Mouse (Mus musculus) lung, postnatal 14 days (tissue): ENCODE measurements around the gene Chp1.
"Not testable (repeated sequence)": the region's sequence is repeated elsewhere in the genome, so short reads cannot be mapped to it uniquely, and the experiment has no call there.

Experiments used
- DNase-seq: peaks from one replicate; pipeline ENCODE4 v3.0.0; 2021

Gene Chp1

DNA sequence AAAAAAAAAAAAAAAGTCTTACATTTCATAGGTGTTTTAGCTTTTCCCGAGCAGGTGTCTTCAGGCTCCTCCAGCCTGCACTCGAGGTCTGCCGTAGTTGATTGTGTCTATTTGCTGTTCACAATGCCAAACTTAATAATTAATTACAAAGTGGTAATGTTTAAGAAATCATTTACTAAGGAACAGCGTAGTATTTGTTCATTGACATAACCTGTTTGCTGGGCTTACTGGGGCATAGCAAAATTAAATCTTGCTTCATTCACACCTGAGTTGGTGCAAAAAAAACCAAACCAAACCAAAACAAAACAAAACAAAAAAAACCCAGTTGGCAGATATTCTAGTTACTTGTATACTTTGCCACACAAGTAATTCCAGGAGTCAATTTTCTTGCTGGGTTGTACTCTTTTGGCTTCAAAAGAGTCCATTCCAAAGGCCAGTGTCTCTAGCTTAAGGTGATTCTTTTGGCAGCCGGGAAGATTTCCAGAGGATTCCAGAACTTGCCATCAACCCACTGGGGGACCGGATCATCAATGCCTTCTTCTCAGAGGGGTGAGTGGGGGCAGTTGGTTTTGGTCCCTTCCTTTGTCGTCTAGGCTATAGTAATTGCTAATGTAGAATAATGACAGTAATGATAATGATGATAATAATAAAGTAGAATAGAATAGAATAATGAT lies 18.8 kb downstream of the Chp1 start:
- no peak for DNase-seq

DNA sequence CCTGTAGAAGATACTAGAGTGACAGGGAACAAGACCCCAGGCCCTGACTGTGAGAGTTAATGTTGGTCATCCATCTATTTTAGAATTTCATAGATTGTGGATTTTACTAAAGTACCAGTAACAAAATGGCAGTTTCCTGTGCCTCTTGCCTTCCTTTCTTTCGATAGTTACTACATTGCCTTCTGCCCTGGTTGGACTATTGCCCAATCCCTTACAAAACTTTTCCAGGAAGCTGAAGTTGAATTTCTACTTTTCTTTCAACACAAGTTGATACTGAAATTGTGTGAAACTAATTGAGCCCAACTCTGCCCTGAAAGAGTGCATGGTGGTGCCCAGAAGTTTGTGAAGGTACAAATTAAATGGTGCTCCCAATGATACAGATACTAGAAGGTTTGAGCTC lies 25.0 kb downstream of the Chp1 start:
- peak; percentile 34 for DNase-seq

DNA sequence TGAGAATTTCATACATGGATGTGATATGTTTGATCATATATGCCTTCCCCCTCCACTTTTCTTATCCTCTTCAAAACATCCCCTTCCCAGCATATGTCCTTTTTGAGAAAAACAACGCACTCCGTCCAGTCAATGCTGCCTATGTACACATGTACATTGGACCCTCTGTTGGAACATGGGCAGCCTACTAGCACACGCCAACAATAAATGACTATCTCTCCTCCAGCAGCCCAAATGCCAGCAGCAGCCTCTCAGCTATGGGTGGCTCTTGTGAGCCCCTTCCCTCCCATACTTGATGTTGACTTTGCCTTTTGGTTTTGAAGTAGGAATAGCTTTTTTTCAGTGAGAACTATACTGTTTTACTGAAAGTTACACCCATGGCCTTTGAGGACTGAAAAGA lies 34.1 kb downstream of the Chp1 start:
- no peak for DNase-seq

DNA sequence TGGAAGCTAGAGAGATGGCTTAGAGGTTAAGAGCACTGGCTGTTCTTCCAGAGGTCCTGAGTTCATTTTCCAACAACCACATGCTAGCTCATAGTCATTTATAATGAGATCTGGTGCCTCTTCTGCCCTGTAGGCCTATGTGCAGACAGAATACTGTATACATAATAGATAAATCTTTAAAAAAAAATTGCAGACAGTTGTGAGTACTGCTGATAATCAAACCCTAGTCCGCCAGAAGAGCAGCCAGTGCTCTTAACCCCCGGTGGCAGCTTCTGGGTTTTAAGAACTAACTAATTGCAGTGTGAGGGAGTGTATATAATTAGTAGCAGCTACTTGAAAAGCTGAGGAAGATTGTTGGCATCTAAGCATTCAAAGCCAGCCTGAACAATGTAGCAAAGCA lies 35.9 kb downstream of the Chp1 start:
- DNase-seq = no peak

DNA sequence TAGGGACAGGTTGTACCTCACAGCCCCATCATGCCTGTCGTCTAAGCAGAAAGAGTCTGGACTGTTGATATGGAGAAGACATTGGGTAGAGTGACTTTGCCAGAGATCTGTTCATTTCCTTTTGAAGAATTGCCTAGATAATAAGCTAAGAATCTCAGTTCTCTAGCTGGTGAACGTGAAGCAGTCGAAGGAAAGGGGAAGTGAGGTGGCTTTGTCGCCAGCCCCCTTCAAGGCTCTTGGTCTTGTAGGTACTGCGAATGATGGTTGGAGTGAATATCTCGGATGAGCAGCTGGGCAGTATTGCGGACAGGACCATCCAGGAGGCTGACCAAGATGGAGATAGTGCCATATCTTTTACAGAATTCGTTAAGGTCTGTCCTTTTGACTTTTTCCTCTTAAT lies 36.8 kb downstream of the Chp1 start:
- no peak for DNase-seq

DNA sequence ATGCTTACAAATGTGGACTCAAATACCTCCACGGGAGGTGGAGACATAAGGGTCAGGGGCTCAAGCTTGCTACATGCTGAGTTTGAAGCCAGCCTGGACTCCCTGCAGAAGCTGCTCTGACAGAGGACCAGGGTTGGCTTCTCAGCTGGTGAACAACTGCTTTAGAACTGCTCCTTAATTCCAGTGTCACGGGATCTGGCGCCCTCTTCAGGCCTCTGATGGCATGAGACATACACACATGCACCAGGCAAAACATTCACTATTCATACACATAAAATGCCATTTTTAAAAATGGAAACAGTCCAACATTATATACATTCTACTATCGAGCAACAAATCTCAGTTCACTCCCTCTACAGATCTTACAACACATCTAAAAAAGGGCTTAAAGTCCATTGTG lies 39.9 kb downstream of the Chp1 start:
- DNase-seq = peak; percentile 77

DNA sequence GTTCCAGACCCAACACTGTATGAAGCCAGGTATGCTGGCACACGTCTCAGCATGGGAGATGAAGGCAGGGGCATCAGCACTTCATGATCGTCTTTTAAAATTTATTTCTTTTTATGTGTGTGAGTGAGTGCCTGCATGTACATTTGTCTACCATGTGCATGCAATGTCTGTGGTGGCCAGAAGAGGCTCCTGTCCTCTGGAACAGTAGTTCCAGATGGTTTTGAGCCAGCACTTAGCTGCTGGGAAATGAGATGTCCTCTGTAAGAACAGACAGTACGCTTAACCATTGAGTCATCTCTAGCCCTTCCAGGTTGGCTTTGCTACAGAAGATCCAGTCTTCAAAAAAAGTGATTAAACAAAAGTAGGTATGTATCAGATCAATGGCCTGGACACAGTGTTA lies 43.8 kb downstream of the Chp1 start:
- no peak for DNase-seq

DNA sequence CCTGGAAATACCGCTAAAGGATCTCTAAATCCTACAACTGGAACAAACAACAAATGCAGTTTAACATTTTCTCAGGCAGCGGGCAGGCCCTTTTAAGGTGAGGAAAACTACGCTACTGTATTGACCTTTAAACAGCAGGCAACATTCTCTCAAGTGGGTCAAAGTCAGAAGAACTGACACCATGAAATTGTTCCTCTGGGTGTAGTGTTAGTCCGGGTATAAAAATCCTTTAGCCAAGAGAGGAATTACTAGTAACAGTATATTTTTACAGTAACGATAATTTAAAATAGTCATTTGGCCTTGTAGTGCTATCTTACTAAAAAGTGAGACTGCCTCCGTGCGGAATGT lies 46.2 kb downstream of the Chp1 start:
- DNase-seq = no peak

DNA sequence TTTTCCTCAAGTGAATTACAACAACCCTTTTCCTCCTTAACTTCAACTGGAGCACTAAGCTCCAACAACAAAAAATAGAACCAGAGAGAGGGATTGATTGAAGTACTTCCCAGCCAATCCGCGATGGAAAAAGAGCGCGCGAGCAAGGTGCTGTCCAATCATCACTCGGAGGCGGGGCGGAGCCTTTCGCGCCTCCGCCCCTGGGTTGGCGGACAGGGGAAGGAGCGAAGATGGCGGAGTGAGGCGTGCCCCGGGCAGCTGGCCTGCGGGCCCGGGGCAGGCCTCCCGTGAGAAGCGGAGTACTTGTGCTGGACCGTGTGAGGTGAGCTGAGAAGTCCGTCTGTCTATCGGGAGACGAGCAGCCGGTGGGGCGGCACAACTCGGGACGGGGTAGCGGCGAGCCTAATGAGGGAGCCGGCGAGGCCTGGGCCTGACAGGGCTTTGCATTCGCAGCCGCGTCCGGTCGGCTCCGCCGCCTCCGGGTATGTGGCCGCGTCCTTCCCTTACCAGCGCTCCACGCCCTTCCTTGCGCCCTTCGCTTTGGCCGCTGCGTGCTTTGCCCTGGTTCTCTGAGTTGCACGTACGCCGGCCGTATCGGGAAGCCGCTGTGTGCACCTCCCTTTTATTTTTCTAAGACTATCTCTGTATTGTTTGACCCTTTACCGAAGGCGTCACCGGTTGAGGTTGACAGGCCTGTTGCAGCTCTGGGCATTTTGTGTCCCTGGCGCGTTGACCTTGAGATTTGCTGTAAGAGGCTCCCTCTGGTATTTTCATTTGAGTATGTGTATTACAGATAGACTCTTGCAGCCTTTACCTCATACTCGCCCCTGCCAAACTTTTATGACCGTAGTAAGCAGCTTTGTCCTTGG lies 46.9 kb downstream of the Chp1 start:
- DNase-seq = peak; percentile 99

DNA sequence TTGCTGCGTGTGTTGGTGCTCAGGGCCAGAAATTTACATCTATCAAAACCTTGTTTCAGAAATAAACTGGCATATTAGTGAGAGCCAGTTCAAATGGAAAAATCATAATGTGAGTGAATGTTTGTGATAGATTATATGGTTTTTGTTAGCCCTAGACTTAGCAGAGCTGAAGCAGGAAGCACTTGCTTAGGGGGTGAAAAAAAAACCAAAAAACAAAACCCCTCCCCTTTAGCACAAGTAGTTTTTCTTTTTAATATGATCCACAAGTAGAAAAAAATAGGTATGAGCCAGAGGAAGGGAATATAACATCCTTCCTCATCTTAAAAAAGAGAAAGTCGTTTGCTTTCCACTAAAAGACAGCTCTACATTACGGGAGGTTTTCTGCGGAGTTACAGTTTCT lies 47.8 kb downstream of the Chp1 start:
- no peak for DNase-seq

DNA sequence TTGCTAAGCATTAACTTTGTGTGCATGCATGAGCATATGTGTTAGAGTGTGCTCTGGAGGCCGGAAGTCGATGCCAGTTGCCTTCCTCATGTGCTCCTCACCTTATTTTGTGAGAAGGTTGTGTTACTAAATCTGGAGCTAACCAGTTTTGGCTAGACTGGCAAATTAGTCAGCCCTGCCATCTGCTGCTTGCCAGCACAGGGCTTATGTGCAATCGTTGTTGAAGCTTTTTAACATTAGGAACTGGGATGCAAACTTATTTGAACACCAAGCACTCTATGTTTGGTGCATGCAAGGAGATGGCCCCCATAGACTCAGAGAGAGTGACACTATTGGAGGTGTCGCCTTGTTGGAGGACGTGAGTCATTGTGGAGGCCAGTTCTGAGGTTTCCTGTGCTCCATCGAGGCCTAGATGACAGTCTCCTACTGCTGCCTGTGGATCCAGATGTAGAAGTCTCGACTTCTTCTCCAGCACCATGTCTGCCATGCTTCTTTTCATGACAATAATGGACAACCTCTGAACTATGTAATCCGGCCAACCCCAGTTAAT lies 49.4 kb downstream of the Chp1 start:
- no peak for DNase-seq

DNA sequence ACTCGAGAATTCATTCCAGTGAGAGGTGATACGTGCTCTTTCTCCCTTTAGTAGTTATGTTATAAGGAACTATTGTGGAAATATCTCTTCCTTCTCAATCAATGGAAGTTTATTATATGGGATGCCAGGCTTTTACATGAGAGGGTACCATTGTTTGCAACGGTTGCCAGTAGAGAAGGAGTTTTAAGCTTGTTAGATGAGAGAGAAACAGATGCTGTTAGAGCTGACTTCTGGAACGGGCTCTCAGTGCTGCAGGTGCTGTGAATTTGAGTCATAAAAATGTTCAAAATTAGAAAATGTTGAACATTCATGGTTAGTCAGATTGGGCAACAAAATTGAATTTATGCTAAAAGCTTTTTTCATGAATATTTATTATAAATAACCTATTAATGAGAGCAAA lies 53.5 kb downstream of the Chp1 start:
- DNase-seq = no peak

DNA sequence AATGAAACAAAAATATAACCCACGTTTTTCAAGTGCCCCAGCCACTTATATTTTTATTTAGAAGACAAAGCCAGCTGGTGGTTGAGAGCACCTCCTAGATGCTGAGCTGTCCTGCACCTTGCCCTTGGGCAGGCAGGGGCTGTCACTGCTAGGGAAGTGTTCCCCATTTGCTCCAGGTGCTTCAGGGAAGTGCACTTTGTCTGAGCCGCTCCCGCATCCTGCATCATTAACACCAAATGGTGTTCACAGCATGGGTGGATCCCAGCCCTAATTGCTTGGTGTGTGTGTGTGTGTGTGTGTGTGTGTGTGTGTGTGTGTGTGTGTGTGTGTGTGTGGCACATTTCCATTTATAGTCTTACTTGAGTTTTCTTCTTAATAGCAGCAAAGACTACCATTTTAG lies 54.1 kb downstream of the Chp1 start:
- DNase-seq = not testable (repeated sequence)

DNA sequence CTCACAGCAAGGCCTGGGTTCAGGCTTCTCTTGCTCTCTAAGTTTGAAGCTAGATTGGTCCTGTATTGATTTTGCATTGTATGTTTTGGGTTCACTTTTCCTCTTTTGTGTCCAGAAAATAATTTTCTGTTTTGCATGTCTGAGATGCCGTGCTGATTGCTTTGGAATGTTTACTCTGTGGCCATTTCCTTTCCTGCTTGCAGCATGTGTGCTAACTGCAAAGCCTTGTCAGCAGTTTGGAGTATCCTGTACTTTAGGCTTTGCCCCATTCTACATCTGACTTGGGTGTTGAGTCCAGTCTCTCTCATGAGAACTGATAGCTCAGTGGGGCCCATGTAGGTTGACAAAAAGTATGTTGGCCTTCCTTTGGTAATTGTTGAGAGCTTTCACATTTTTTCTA lies 55.0 kb downstream of the Chp1 start:
- DNase-seq = no peak

DNA sequence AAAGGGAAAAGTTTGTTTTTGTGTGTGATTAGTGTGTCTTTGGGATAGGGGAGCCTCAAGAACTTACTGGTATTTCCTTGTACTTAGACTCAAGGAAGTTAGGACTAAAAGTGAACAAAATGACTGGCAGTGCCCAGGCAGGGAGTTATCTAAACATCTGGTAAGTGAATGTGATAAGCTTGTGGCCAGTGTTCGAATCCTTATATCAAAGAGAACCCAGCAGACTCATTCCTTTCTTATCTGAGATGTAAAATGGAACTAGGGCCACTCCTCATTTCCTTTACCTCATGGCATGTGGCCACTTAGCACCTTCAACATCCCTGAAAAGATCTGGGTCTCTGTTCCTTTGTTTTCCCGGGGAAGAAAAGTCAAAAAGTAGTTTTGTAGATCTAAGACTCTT lies 56.4 kb downstream of the Chp1 start:
- DNase-seq = no peak

DNA sequence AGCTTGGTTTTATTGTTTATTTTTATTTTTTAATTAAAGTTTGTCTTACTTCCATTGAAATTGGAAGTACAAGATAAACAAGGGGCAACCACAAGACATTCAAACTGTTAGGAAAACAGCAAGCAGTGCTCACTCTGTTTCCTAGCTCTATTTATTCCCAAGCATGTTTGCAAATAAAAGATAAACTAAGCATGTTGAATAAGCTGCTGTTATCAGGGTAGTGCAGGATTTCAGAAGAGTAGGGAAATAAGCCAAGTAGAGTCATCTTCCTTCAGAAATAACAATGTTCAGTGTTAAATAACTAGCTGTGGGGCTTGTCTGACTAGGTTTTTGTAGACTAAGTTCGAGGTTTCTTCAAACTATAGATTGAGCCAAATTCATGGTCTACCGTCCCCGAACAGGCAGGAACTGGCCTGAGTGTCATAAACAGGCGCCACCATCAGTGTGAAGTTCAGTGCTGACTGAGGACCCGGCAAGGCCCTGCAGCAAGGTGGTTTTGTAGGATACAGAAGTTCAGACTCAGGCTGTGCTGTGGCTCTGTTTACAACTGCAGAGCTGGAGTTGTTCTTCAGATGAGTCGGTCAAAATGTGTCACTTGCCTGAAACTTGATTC lies 58.0 kb downstream of the Chp1 start:
- no peak for DNase-seq

DNA sequence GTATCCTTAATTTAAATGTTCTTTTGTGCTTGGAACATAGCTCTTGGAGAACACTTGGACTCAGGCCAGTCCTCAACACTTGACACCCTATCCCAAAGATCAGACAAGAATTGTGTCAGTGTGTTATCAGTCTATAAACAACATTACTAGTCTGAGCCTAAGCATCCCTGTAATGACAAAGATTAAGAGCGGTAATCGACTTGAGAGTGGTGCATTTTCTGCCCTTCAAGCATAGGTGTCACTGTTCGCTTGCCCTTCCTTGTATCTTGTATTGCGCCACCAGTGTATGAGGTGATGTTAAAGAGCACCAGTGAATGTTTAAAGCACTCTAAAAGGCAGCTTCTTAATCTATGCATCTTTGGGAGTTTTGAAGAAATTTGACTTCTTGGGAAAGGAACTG lies 59.5 kb downstream of the Chp1 start:
- no peak for DNase-seq

DNA sequence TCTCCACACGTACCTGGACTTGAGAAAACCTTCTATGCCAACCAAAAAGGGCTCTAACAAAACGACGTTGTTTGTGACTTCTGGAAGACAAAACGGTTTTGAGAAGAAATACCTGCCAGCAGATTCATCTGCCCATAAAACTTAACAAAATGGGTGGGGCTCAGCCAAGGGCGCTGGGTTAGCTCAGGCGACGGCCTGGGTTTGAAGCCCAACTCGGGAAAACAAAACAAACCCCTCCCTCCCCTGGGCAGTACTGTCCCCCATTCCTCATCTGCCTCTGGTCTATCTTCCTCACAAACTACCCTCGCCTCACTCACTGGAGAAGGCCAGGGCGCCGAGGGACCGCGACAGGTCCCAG lies 70.3 kb downstream of the Chp1 start:
- no peak for DNase-seq

DNA sequence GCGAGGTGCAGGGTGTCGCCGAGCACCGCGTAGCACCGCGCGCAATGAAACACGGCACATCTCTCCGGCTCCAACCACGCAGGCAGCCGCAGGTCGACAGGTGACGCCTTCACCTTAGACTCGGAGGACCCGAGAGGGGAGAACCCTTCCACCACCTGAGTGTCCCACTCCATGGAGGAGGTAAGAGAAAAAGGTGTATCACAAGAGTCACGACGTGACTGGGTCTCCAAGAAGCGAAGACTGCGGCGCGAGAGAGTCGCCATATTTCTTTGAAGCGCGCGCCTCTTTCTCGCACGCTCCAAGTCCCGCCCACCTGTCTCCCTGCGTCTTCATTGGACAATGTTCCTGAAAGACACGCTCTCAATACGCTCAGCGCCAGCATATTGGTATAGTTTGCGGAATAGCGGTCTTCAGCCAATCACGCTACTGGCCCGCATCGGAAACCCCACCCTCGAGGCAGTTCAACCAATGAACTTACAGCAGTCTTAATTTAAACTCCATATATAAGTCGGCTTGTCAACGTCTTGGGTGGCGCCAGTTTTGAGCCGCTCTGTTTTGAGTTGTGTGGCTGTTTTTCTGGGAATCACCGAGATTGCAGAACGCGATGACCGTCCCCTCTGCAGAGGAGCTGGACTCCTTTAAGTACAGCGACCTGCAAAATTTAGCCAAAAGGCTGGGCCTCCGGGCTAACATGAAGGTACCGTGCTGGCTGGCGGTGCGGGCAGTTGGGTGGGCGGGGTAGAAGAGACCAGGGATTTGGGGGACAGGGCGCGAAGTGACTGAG lies 70.9 kb downstream of the Chp1 start, which contains the start of the genes Nusap1 and Oip5:
Gene Nusap1 (plus strand): TSS at position 100 of the 784 bp plus-strand sequence.
Gene Oip5 (minus strand): TSS at position 271 of the 784 bp plus-strand sequence.
- DNase-seq = peak; percentile 92

DNA sequence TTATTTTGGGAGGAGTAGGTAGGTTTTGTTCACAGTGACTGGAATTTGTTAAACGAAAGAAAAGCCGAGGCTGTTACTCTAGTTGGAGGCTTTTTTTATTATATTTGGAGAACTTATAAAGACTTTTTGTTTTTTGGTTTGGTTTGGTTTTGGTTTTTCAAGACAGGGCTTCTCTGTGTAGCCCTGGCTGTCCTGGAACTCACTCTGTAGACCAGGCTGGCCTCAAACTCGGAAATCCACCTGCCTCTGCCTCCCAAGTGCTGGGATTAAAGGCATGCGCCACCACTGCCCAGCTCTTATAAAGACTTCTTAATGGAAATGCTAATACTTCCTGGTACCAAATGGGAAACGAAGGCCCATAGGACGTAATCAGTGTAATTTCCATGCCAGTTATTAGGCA lies 71.5 kb downstream of the Chp1 start:
- DNase-seq = not testable (repeated sequence)

DNA sequence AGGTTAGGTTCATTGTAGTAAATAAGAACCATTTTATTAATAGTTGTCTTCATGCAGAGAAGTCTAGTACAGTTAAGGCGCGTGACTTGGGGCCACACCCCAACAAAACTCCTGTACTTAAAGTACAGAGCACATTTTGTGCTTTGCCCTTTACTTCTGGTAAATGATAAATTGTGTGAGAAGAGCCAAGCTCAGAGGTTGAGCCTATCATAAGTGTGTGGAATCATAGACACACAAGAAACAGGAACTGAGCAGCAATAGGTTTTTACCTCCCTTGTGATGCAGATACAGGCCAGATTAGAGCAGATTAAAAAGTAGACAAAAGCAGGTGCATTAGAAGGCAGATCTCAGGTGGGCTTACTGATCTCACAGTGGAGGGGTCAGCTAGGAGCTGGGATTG lies 73.8 kb downstream of the Chp1 start:
- DNase-seq = no peak
